Comparison of ENCODE assay signal across 7 mouse cellular contexts in the genomic region with DNA sequence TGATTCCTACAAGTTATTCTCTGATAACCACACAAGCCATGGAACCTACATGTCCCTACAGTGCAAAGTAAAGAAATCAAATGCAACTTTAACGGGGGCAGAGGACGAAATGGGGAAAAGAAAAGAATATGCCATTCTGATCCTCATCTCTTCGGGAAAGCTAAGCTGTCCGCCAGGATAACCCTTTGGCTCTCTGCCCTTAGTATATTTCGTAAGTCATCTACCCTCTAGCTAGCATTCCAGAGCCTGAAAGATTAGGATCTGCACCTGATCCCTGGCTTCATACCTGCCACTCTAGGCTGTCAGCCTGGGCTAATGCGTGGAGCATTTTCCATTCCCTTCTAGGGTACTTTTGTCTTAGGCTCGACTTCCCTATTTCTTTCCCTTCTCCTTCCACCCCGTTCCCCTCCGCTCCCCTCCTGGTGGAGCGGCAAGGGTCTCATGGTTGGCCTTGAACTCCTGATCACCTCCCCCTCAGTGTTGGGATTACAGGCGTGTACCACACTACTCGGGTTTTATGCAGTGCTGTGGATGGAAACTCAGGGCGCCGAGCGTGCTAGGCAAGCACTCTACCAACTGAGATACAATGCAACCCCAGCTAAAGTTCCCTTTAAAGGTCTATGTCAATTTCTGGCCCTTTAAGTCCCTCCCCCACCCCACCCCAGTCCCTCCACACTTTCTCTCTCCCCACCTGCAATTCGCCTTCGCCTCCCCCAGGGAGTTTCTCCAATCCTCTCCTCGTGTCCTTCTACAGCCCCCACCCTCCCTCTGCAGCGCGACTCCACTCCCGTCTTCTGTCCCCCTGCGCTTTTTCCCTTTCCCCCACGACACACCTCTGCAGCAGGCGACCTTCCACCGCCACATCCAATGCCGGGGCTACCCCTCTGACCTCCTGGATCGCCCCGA. TPM values are rescaled to one million over a fixed set of nuclear protein-coding genes. Genes with fewer than 3 reads are reported as not detected.
A peak's percentile ranks its signal among the peaks of the same experiment; 100 is the strongest.
DNase-seq lines count a peak whose midpoint lies in the region; ATAC-seq and TF ChIP-seq lines count a peak whose summit lies in the region.

No protein-coding gene starts in this region.

- ATAC-seq in heart, postnatal 0 days (ENCODE audit: insufficient read depth, low read depth), result no peak
- no peak for ATAC-seq in limb, embryonic 15.5 days (ENCODE audit: insufficient number of reproducible peaks, low FRiP score, low TSS enrichment, low read depth)
- ATAC-seq in neural tube, embryonic 12.5 days (ENCODE audit: low FRiP score, low read depth), result peak; percentile 11; the same call in 1 of the 2 replicates

- H3K36me3 ChIP-seq in heart, postnatal 0 days (replicated peaks; ENCODE audit: control insufficient read depth, insufficient read depth, low read length), result no peaks in the 10 kb centered on the region; the same call in 1 of the 2 replicates
- no peaks in the 10 kb centered on the region for H3K36me3 ChIP-seq in limb, embryonic 15.5 days
- H3K36me3 ChIP-seq in neural tube, embryonic 12.5 days, result no peaks in the 10 kb centered on the region

- DNase-seq in right cerebral cortex, postnatal 10 days (ENCODE audit: low spot score in 2 of 2), result peak; percentile 61 to 67
- no peak for DNase-seq in right cerebral cortex, postnatal 36 days (ENCODE audit: low spot score in 2 of 2)
- no peak for DNase-seq in heart, postnatal 0 days (ENCODE audit: low spot score)
- DNase-seq in gastrocnemius, postnatal 10 days, result no peak

- no peak for TF ChIP-seq EP300 in heart, postnatal 0 days (IDR thresholded peaks at IDR 0.05; ENCODE audit: low read depth)

- H3K9me3 ChIP-seq in heart, postnatal 0 days (replicated peaks; ENCODE audit: control insufficient read depth, low read length), result no peaks in the 10 kb centered on the region
- H3K9me3 ChIP-seq in limb, embryonic 15.5 days, result no peaks in the 10 kb centered on the region
- no peaks in the 10 kb centered on the region for H3K9me3 ChIP-seq in neural tube, embryonic 12.5 days

- H3K27ac ChIP-seq in brown adipose tissue, adult 24 weeks (replicated peaks; ENCODE audit: low read depth, low read length), result no peak overlapping the region
- peak overlapping the region; percentile 50 for H3K27ac ChIP-seq in heart, postnatal 0 days (ENCODE audit: low read depth)
- H3K27ac ChIP-seq in limb, embryonic 15.5 days, result no peak overlapping the region
- 0 out of 2 replicates have a peak overlapping the region, but pooled peaks have one; percentile 26 for H3K27ac ChIP-seq in neural tube, embryonic 12.5 days

- H3K27me3 ChIP-seq in heart, postnatal 0 days (ENCODE audit: control insufficient read depth, insufficient read depth, low read length), result no peaks in the 10 kb centered on the region
- H3K27me3 ChIP-seq in limb, embryonic 15.5 days, result no peaks in the 10 kb centered on the region
- no peaks in the 10 kb centered on the region for H3K27me3 ChIP-seq in neural tube, embryonic 12.5 days (replicated peaks)

- no peaks in the 10 kb centered on the region for H3K4me1 ChIP-seq in brown adipose tissue, adult 24 weeks (ENCODE audit: control insufficient read depth, insufficient read depth, insufficient read length, low read length)
- H3K4me1 ChIP-seq in heart, postnatal 0 days (ENCODE audit: control insufficient read depth, insufficient read depth), result peaks cover 11% of the 10 kb centered on the region
- peaks cover 19% of the 10 kb centered on the region for H3K4me1 ChIP-seq in limb, embryonic 15.5 days
- peaks cover 14% of the 10 kb centered on the region for H3K4me1 ChIP-seq in neural tube, embryonic 12.5 days

- TF ChIP-seq CTCF in heart, postnatal 0 days (IDR thresholded peaks at IDR 0.05; ENCODE audit: low read depth), result no peak

- peak overlapping the region; percentile 85 for H3K4me2 ChIP-seq in heart, postnatal 0 days (ENCODE audit: low read depth, low read length)
- H3K4me2 ChIP-seq in limb, embryonic 15.5 days, result peak overlapping the region; percentile 94
- H3K4me2 ChIP-seq in neural tube, embryonic 12.5 days (replicated peaks), result peak overlapping the region; percentile 95

- peak overlapping the region; percentile 74 for H3K4me3 ChIP-seq in brown adipose tissue, adult 24 weeks (ENCODE audit: insufficient read depth, low read depth, low read length)
- H3K4me3 ChIP-seq in heart, postnatal 0 days (ENCODE audit: low read depth, low read length), result peak overlapping the region; percentile 65
- H3K4me3 ChIP-seq in limb, embryonic 15.5 days, result peak overlapping the region; percentile 78
- peak overlapping the region; percentile 70 for H3K4me3 ChIP-seq in neural tube, embryonic 12.5 days

- 7% methylated on average over 28 of the region's 28 CpGs for WGBS in heart, postnatal 0 days
- WGBS in limb, embryonic 15.5 days, result 11% methylated on average over 28 of the region's 28 CpGs
- 18% methylated on average over 28 of the region's 28 CpGs for WGBS in neural tube, embryonic 12.5 days

- H3K9ac ChIP-seq in heart, postnatal 0 days (replicated peaks; ENCODE audit: low read depth, low read length), result peak overlapping the region; percentile 50
- peak overlapping the region; percentile 62 for H3K9ac ChIP-seq in limb, embryonic 15.5 days
- peak overlapping the region; percentile 67 for H3K9ac ChIP-seq in neural tube, embryonic 12.5 days

RNA-seq across cellular contexts. Expression of gene Agfg2, which starts 0.9 kb away (rescaled TPM):
- polyA plus RNA-seq in brown adipose tissue, adult 24 weeks (2012; ENCODE audit: insufficient read depth, insufficient read length, missing spikeins), result 16.2 and 17.6 TPM in 2 replicates
- 27.0 and 28.8 TPM in 2 replicates for total RNA-seq in heart, postnatal 0 days (2014; rRNA removed; ENCODE audit: low replicate concordance)
- polyA plus RNA-seq in heart, postnatal 0 days (2015; fragmentation: Nextera tagmentation; extraction: Ambion mirVana), result 14.3 and 15.5 TPM in 2 replicates
- 15.9 and 17.4 TPM in 2 replicates for polyA plus RNA-seq in limb, embryonic 15.5 days (2015; fragmentation: Nextera tagmentation; extraction: Ambion mirVana)
- 20.8 and 22.2 TPM in 2 replicates for polyA plus RNA-seq in neural tube, embryonic 12.5 days (2016; fragmentation: Nextera tagmentation; extraction: Ambion mirVana)
- total RNA-seq in gastrocnemius, postnatal 10 days (2021), result 1 to 10 TPM; 4.3 to 5.9 TPM

RNA-seq across cellular contexts. Expression of gene Irs3, which starts 38.1 kb away (rescaled TPM):
- polyA plus RNA-seq in brown adipose tissue, adult 24 weeks (2012; ENCODE audit: insufficient read depth, insufficient read length, missing spikeins), result 22.0 and 26.4 TPM in 2 replicates
- total RNA-seq in heart, postnatal 0 days (2014; rRNA removed; ENCODE audit: low replicate concordance), result 7.6 TPM in 1 of 2 replicates, not detected in the other
- 0.08 and 0.23 TPM in 2 replicates for polyA plus RNA-seq in heart, postnatal 0 days (2015; fragmentation: Nextera tagmentation; extraction: Ambion mirVana)
- 0.19 and 0.38 TPM in 2 replicates for polyA plus RNA-seq in limb, embryonic 15.5 days (2015; fragmentation: Nextera tagmentation; extraction: Ambion mirVana)
- 0.19 and 0.29 TPM in 2 replicates for polyA plus RNA-seq in neural tube, embryonic 12.5 days (2016; fragmentation: Nextera tagmentation; extraction: Ambion mirVana)
- total RNA-seq in gastrocnemius, postnatal 10 days (2021), result under 1 TPM; 0.42 to 0.61 TPM

RNA-seq across cellular contexts. Expression of gene Sap25, which starts 42.5 kb away (rescaled TPM):
- 2.0 TPM in 1 of 2 replicates, not detected in the other for polyA plus RNA-seq in brown adipose tissue, adult 24 weeks (2012; ENCODE audit: insufficient read depth, insufficient read length, missing spikeins)
- 10.4 TPM in 1 of 2 replicates, not detected in the other for total RNA-seq in heart, postnatal 0 days (2014; rRNA removed; ENCODE audit: low replicate concordance)
- 1.5 and 2.8 TPM in 2 replicates for polyA plus RNA-seq in heart, postnatal 0 days (2015; fragmentation: Nextera tagmentation; extraction: Ambion mirVana)
- polyA plus RNA-seq in limb, embryonic 15.5 days (2015; fragmentation: Nextera tagmentation; extraction: Ambion mirVana), result 4.8 and 6.0 TPM in 2 replicates
- polyA plus RNA-seq in neural tube, embryonic 12.5 days (2016; fragmentation: Nextera tagmentation; extraction: Ambion mirVana), result 7.6 and 9.5 TPM in 2 replicates
- total RNA-seq in gastrocnemius, postnatal 10 days (2021), result 1 to 10 TPM; 2.1 to 4.0 TPM

RNA-seq across cellular contexts. Expression of gene Gm20605, which starts 54.7 kb away (rescaled TPM):
- 0.95 and 2.3 TPM in 2 replicates for polyA plus RNA-seq in brown adipose tissue, adult 24 weeks (2012; ENCODE audit: insufficient read depth, insufficient read length, missing spikeins)
- 1.6 and 5.3 TPM in 2 replicates for total RNA-seq in heart, postnatal 0 days (2014; rRNA removed; ENCODE audit: low replicate concordance)
- polyA plus RNA-seq in heart, postnatal 0 days (2015; fragmentation: Nextera tagmentation; extraction: Ambion mirVana), result 1.8 and 2.5 TPM in 2 replicates
- 8.0 and 8.5 TPM in 2 replicates for polyA plus RNA-seq in limb, embryonic 15.5 days (2015; fragmentation: Nextera tagmentation; extraction: Ambion mirVana)
- 8.9 and 9.4 TPM in 2 replicates for polyA plus RNA-seq in neural tube, embryonic 12.5 days (2016; fragmentation: Nextera tagmentation; extraction: Ambion mirVana)
- 1 to 10 TPM; 4.1 to 7.7 TPM for total RNA-seq in gastrocnemius, postnatal 10 days (2021)

RNA-seq across cellular contexts. Expression of gene Lrch4, which starts 54.7 kb away (rescaled TPM):
- polyA plus RNA-seq in brown adipose tissue, adult 24 weeks (2012; ENCODE audit: insufficient read depth, insufficient read length, missing spikeins), result 11.5 and 13.6 TPM in 2 replicates
- 12.7 and 19.7 TPM in 2 replicates for total RNA-seq in heart, postnatal 0 days (2014; rRNA removed; ENCODE audit: low replicate concordance)
- 15.9 and 17.8 TPM in 2 replicates for polyA plus RNA-seq in heart, postnatal 0 days (2015; fragmentation: Nextera tagmentation; extraction: Ambion mirVana)
- polyA plus RNA-seq in limb, embryonic 15.5 days (2015; fragmentation: Nextera tagmentation; extraction: Ambion mirVana), result 32.8 and 34.1 TPM in 2 replicates
- polyA plus RNA-seq in neural tube, embryonic 12.5 days (2016; fragmentation: Nextera tagmentation; extraction: Ambion mirVana), result 29.4 and 32.5 TPM in 2 replicates
- total RNA-seq in gastrocnemius, postnatal 10 days (2021), result 10 to 100 TPM; 15.9 to 17.7 TPM

Comparison
In these comparisons a context has a peak if more than half of its experiments do, and no peak if none do; other contexts are left out.
1. DNase-seq: peak in right cerebral cortex, postnatal 10 days (2 of 2); none in right cerebral cortex, postnatal 36 days (0 of 2), heart, postnatal 0 days (single experiment) and gastrocnemius, postnatal 10 days (single experiment).
2. H3K27ac ChIP-seq: peak in heart, postnatal 0 days (single experiment) and neural tube, embryonic 12.5 days (single experiment); none in brown adipose tissue, adult 24 weeks (single experiment) and limb, embryonic 15.5 days (single experiment).
3. RNA of gene Irs3, which starts 38.1 kb away (polyA plus RNA-seq): 22.0 to 26.4 TPM in brown adipose tissue, adult 24 weeks; 0.19 to 0.29 TPM in neural tube, embryonic 12.5 days, 0.19 to 0.38 TPM in limb, embryonic 15.5 days and 0.08 to 0.23 TPM in heart, postnatal 0 days; every median in the first group is over 10 times any median in the second.
4. Peak in every context shown above with its lines, with median percentiles within 50 percentile points of each other: H3K4me3 ChIP-seq, H3K4me2 ChIP-seq and H3K9ac ChIP-seq.